Mouse (Mus musculus): ENCODE data around the gene Tlx1. TPM values are rescaled to one million over a fixed set of nuclear protein-coding genes. Genes with fewer than 3 reads are reported as not detected.
A peak's percentile ranks its signal among the peaks of the same experiment; 100 is the strongest.

Tlx1 gene
- polyA plus RNA-seq, 1 experiment, result not detected

DNA sequence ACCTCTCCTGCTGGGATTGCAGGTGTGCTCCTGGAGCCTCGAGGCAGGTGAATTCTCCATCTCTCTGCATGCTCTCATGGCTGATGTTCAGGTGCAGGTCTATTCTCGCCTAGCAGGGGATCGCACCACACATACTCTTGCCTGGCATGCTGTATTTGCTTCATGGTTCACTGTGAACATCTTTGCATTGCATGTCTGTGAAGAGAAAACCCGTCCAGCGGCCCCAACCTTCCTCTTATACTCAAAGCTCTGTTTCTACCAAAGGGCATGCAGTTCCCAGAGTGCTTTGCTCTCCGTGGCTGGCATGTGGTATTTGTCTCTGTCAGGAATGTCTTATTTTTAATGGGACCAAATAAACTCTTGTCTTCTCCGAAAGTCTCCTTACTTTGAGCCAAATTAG, 20.0 kb downstream of the Tlx1 start:
- no peak overlapping the region for H3K27ac ChIP-seq (ENCODE audit: insufficient read depth, low read length)
- H3K4me1 ChIP-seq (ENCODE audit: control insufficient read depth, insufficient read depth, low read length), result no peaks in the 10 kb centered on the region
- no peak for TF ChIP-seq CTCF (IDR thresholded peaks at IDR 0.05; ENCODE audit: extremely low read depth, insufficient read depth, low read length)
- no peak for TF ChIP-seq POLR2A (IDR thresholded peaks at IDR 0.05; ENCODE audit: extremely low read depth, insufficient read depth, low read length)
- no peak overlapping the region for H3K4me3 ChIP-seq (ENCODE audit: insufficient read depth, low read length)

DNA sequence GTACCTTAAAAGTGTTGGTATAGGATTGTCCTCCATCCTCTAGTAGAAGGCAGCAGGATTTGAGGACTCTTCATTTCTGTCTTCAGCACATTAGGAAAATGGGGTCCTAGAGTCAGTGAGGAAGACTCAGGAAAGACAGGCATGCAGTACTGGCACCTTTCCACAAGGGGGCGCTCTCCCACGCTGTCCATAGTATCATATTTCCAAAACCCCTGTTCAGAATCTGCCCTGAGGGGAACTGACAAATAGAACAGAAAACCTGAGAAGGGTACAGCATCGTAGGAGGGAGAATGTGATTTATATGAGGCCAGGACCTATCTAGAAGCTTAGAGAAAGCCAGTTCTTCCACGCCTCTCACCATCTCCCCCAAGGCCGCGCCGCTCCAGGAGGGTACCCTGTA, 24.3 kb downstream of the Tlx1 start:
- Histone ChIP-seq H3K4me3 (ENCODE audit: insufficient read depth, low read length) (no peak overlapping the region), H3K27ac (ENCODE audit: insufficient read depth, low read length) (no peak overlapping the region), H3K4me1 (ENCODE audit: control insufficient read depth, insufficient read depth, low read length) (no peaks in the 10 kb centered on the region)
- TF ChIP-seq CTCF (IDR thresholded peaks at IDR 0.05; ENCODE audit: extremely low read depth, insufficient read depth, low read length) (peak; percentile 69), POLR2A (IDR thresholded peaks at IDR 0.05; ENCODE audit: extremely low read depth, insufficient read depth, low read length) (no peak)

DNA sequence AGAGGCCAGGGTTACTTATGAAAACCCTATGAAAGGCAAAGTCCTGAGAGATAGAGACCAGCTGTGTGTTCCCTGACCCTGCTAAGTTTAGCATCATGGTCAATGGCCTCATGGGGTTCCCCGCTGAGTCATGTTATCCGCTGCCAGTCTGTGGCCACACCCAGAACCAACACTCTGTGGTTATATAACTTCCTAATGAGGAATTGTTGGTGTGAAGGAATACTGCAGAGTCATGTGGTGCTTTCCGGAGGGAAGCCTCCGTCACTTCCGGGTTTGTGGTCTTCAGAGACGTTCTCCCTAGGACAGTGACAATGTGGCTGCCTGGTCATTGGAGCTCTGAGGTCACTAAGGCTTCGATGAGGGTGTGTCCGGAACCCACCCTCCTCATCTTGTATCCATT, 25.8 kb downstream of the Tlx1 start:
- no peak overlapping the region for H3K27ac ChIP-seq (ENCODE audit: insufficient read depth, low read length)
- H3K4me1 ChIP-seq (ENCODE audit: control insufficient read depth, insufficient read depth, low read length), result no peaks in the 10 kb centered on the region
- TF ChIP-seq POLR2A (IDR thresholded peaks at IDR 0.05; ENCODE audit: extremely low read depth, insufficient read depth, low read length) (no peak), CTCF (IDR thresholded peaks at IDR 0.05; ENCODE audit: extremely low read depth, insufficient read depth, low read length) (no peak)
- H3K4me3 ChIP-seq (ENCODE audit: insufficient read depth, low read length), result no peak overlapping the region

DNA sequence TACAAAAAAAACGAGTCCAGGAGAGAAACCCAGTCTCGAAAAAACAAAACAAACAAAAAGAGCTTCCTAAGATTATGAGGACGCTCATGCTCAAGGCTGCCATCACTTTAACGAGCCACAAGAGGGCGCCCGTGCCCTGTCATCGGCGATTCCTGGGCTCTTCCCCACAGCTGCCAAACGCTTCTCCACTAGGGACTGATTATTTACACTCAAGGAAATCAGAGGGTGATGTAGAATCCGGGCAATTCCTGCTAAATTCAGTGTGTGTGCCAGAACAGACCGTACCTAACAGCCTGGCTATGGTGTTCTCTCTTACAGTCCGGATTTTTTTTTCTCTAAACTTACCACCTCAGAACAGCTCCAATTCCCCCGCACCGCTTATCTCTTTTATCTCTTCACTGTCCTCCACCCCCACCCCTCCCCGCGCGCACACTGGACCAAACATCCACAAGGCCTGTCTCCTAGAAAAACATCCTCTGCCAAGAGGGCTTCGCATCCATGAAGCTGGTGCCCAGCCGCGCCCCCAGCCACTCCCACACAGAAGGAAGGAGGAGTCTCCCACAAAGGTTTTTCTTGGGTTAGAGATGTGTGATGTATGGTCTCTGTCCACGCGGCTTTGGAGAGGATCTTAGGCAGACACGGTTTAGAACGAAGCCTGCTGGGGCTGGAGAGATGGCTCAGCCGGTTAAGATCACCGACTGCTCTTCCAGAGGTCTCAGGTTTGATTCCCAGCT, 26.7 kb downstream of the Tlx1 start:
- Histone ChIP-seq H3K4me3 (ENCODE audit: insufficient read depth, low read length) (no peak overlapping the region), H3K27ac (ENCODE audit: insufficient read depth, low read length) (no peak overlapping the region), H3K4me1 (ENCODE audit: control insufficient read depth, insufficient read depth, low read length) (no peaks in the 10 kb centered on the region)
- peak; percentile 81 for TF ChIP-seq CTCF (IDR thresholded peaks at IDR 0.05; ENCODE audit: extremely low read depth, insufficient read depth, low read length)
- no peak for TF ChIP-seq POLR2A (IDR thresholded peaks at IDR 0.05; ENCODE audit: extremely low read depth, insufficient read depth, low read length)

DNA sequence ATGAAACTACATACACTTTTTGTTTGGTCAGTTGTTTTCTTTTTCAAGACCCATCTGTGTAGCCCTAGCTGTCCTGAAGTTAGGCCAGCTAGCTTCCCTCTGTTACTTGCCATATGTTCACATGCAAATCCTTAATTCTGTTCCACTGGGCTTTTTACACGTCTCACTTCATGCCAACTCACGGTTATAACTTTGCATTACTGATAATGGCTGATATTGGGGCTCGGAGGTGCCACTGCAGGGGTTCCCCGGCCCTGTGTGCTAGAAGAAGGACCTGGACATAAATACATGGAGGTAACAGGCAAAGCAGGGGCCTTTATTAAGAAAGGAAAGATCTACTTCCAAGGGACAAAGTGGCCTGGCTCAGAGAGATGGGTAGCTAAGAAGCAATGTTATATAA, 29.0 kb downstream of the Tlx1 start:
- H3K4me1 ChIP-seq (ENCODE audit: control insufficient read depth, insufficient read depth, low read length), result no peaks in the 10 kb centered on the region
- no peak overlapping the region for H3K27ac ChIP-seq (ENCODE audit: insufficient read depth, low read length)
- H3K4me3 ChIP-seq (ENCODE audit: insufficient read depth, low read length), result no peak overlapping the region
- no peak for TF ChIP-seq CTCF (IDR thresholded peaks at IDR 0.05; ENCODE audit: extremely low read depth, insufficient read depth, low read length)
- no peak for TF ChIP-seq POLR2A (IDR thresholded peaks at IDR 0.05; ENCODE audit: extremely low read depth, insufficient read depth, low read length)

DNA sequence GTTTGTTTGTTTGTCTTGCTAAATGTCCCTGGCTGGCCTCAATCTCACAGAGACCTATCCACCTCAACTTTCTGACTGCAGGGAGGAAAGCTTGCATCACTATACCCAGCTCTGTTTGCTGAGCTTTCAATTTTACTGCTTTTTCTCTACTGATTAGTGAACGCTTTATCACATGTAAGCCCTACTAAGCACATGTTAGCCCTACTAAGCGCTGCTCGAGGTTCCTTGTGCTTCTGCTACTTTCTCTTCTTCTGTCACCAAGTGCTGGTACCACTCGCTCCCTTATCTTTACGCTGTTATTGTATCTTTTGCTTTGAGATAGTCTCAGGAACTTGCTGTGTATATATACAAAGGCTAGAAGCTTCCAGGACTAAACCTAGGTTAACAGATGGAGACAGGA, 30.0 kb downstream of the Tlx1 start:
- Histone ChIP-seq H3K27ac (ENCODE audit: insufficient read depth, low read length) (no peak overlapping the region), H3K4me1 (ENCODE audit: control insufficient read depth, insufficient read depth, low read length) (no peaks in the 10 kb centered on the region), H3K4me3 (ENCODE audit: insufficient read depth, low read length) (no peak overlapping the region)
- TF ChIP-seq POLR2A (IDR thresholded peaks at IDR 0.05; ENCODE audit: extremely low read depth, insufficient read depth, low read length) (no peak), CTCF (IDR thresholded peaks at IDR 0.05; ENCODE audit: extremely low read depth, insufficient read depth, low read length) (no peak)

DNA sequence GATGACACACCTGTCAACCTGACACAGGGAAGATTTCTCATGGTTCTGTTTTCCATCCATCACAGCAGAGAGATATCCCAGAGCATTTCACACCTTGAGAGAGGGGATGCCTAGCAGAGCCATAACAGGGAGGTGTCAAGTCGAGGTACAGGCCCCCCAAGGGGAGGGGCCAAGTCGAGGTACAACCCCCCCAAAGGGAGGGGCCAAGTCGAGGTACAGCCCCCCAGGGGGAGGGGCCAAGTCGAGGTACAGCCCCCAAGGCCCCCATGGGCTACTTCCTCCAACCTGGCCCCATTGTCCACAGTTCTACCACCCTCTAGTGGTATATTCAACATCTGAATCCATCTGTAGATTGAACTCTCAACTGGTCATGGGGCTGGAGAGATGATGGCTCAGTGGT, 44.2 kb downstream of the Tlx1 start:
- H3K4me1 ChIP-seq (ENCODE audit: control insufficient read depth, insufficient read depth, low read length), result no peaks in the 10 kb centered on the region
- H3K27ac ChIP-seq (ENCODE audit: insufficient read depth, low read length), result no peak overlapping the region
- H3K4me3 ChIP-seq (ENCODE audit: insufficient read depth, low read length), result no peak overlapping the region
- TF ChIP-seq CTCF (IDR thresholded peaks at IDR 0.05; ENCODE audit: extremely low read depth, insufficient read depth, low read length), result no peak

DNA sequence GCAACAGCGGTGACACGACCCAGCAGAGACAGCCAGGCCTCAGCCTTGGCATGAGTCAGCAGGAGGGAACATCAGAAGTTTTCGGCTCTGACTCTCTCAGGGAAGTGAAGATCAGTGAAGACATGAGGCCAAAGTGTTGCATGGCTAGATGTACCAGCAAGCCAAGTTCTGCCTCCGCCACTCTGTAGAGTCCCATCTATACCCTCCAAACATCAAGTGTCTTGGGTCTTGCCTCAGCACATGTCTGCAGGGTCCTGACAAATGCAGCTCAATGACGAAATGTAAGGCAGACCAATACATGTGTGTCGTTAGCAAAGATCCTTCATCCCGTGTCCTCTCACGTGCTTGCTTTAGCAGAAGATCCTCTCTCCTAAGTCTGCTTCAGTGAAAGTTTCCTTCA, 46.5 kb downstream of the Tlx1 start:
- Histone ChIP-seq H3K27ac (ENCODE audit: insufficient read depth, low read length) (no peak overlapping the region), H3K4me3 (ENCODE audit: insufficient read depth, low read length) (no peak overlapping the region), H3K4me1 (ENCODE audit: control insufficient read depth, insufficient read depth, low read length) (no peaks in the 10 kb centered on the region)
- TF ChIP-seq POLR2A (IDR thresholded peaks at IDR 0.05; ENCODE audit: extremely low read depth, insufficient read depth, low read length) (no peak), CTCF (IDR thresholded peaks at IDR 0.05; ENCODE audit: extremely low read depth, insufficient read depth, low read length) (no peak)

DNA sequence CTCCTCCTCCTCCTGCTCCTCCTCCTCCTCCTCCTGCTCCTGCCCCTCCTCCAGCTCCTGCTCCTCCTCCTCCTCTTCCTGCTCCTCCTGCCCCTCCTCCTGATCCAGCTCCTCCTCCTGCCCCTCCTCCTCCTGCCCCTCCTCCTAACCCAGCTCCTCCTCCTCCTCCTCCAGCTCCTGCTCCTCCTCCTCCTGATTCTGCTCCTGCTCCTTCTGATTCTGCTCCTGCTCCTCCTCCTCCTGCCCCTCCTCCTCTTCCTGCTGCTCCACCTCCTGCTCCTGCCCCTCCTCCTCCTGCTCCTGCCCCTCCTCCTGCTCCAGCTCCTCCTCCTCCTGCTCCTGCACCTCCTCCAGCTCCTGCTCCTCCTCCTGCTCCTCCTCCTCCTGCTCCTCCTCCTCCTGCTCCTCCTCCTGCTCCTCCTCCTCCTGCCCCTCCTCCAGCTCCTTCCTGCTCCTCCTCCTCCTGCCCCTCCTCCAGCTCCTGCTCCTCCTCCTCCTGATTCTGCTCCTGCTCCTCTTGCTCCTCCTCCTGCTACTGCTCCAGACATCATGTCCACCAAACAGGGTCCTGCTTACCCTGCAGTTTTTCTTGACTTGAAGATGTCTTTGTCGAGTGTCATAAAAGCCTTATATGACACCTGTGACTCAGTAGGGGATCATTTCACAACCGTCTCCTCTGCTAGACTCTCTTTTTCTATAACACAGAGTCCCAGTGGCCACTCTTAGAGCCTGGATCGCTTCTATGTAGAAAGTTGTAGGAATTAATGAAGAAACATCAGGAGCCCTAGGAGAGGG, 55.0 kb downstream of the Tlx1 start:
- Histone ChIP-seq H3K4me3 (ENCODE audit: insufficient read depth, low read length) (no peak overlapping the region), H3K4me1 (ENCODE audit: control insufficient read depth, insufficient read depth, low read length) (no peaks in the 10 kb centered on the region), H3K27ac (ENCODE audit: insufficient read depth, low read length) (no peak overlapping the region)
- no peak for TF ChIP-seq POLR2A (IDR thresholded peaks at IDR 0.05; ENCODE audit: extremely low read depth, insufficient read depth, low read length)
- TF ChIP-seq CTCF (IDR thresholded peaks at IDR 0.05; ENCODE audit: extremely low read depth, insufficient read depth, low read length), result no peak

Other genes starting within 250 kb of the Tlx1 start
- gene Slf2, start 219.5 kb upstream of the Tlx1 start, polyA plus RNA-seq (2012; rRNA removed), result 40.8 and 44.3 TPM in 2 replicates
- gene Sema4g, start 161.6 kb upstream of the Tlx1 start, polyA plus RNA-seq (2012; rRNA removed), result 26.5 and 27.8 TPM in 2 replicates
- gene Twnk, start 145.0 kb upstream of the Tlx1 start, polyA plus RNA-seq (2012; rRNA removed), result 10.5 and 10.7 TPM in 2 replicates
- gene Mrpl43, start 144.2 kb upstream of the Tlx1 start, polyA plus RNA-seq (2012; rRNA removed), result 68.3 and 70.8 TPM in 2 replicates
- 39.3 and 40.1 TPM in 2 replicates for gene Lzts2, start 136.3 kb upstream of the Tlx1 start, polyA plus RNA-seq (2012; rRNA removed)
- gene Pdzd7, start 105.0 kb upstream of the Tlx1 start, polyA plus RNA-seq (2012; rRNA removed), result 7.5 and 8.8 TPM in 2 replicates
- 113 and 119 TPM in 2 replicates for gene Sfxn3, start 103.2 kb upstream of the Tlx1 start, polyA plus RNA-seq (2012; rRNA removed)
- gene Kazald1, start 75.4 kb upstream of the Tlx1 start, polyA plus RNA-seq (2012; rRNA removed), result 6.8 and 9.1 TPM in 2 replicates
- 0.04 TPM in 1 of 2 replicates, not detected in the other for gene Lbx1, start 85.1 kb downstream of the Tlx1 start, polyA plus RNA-seq (2012; rRNA removed)
- 70.8 and 73.6 TPM in 2 replicates for gene Btrc, start 213.1 kb downstream of the Tlx1 start, polyA plus RNA-seq (2012; rRNA removed)

Data from cortical plate, adult 2 months (tissue).